Mouse (Mus musculus) leukemia stem cell, adult 10-12 weeks (primary cell): ENCODE measurements around the gene Elovl3. TPM values are rescaled to one million over a fixed set of nuclear protein-coding genes. Genes with fewer than 3 reads are reported as not detected.

Experiments
- polyA plus RNA-seq: library from polyadenylated mRNA; stranded (reverse); fragments of >175 nt; gene quantifications from 2 replicates; pipeline ENCODE4 v1.2.3, GENCODE M21; 2012; ENCODE audit warnings: low replicate concordance

The Elovl3 gene
- polyA plus RNA-seq = not detected in 2 replicates

GRCm38 (mm10) chr19:46131694-46132525 is at the start of gene Elovl3:
Gene Elovl3, plus strand, starts transcription at chr19:46131897.

GRCm38 (mm10) chr19:46147511-46148371 is 16.0 kb downstream of the Elovl3 start, which contains the start of gene Pitx3:
Gene Pitx3, minus strand, starts transcription at chr19:46148326.

GRCm38 (mm10) chr19:46152127-46152803 is 20.6 kb downstream of the Elovl3 start, which contains the start of gene Gbf1:
Gene Gbf1, plus strand, starts transcription at chr19:46152509.

Other genes starting within 250 kb of the Elovl3 start
- 0.55 and 2.1 TPM in 2 replicates for gene Armh3, start 133.4 kb upstream of the Elovl3 start, polyA plus RNA-seq
- gene Hps6, start 128.4 kb upstream of the Elovl3 start, polyA plus RNA-seq = 12.0 TPM in 2 replicates
- gene Pprc1, start 87.0 kb upstream of the Elovl3 start, polyA plus RNA-seq = 18.5 and 72.4 TPM in 2 replicates
- gene Ldb1, start 86.7 kb upstream of the Elovl3 start, polyA plus RNA-seq = 895 and 1,195 TPM in 2 replicates
- gene Nolc1, start 56.0 kb upstream of the Elovl3 start, polyA plus RNA-seq = 49.0 and 88.6 TPM in 2 replicates
- not detected in 2 replicates for gene Pitx3, start 16.4 kb downstream of the Elovl3 start, polyA plus RNA-seq
- 511 and 517 TPM in 2 replicates for gene Gbf1, start 20.6 kb downstream of the Elovl3 start, polyA plus RNA-seq
- 60.6 and 91.2 TPM in 2 replicates for gene Nfkb2, start 172.4 kb downstream of the Elovl3 start, polyA plus RNA-seq
- 7.5 and 12.5 TPM in 2 replicates for gene Psd, start 195.3 kb downstream of the Elovl3 start, polyA plus RNA-seq
- 19.7 and 24.8 TPM in 2 replicates for gene Fbxl15, start 196.3 kb downstream of the Elovl3 start, polyA plus RNA-seq
- 104 and 126 TPM in 2 replicates for gene Cuedc2, start 206.8 kb downstream of the Elovl3 start, polyA plus RNA-seq
- 15.2 and 15.3 TPM in 2 replicates for gene Mfsd13a, start 209.2 kb downstream of the Elovl3 start, polyA plus RNA-seq
- 0.13 and 0.43 TPM in 2 replicates for gene 2310034G01Rik, start 218.4 kb downstream of the Elovl3 start, polyA plus RNA-seq